Mouse (Mus musculus): ENCODE results near the gene Aff1. TPM values are rescaled to one million over a fixed set of nuclear protein-coding genes. Genes with fewer than 3 reads are reported as not detected.
A peak's percentile ranks its signal among the peaks of the same experiment; 100 is the strongest.

The Aff1 gene
- polyA plus RNA-seq, 1 experiment from 2014 or later, result 6.8 TPM

- no peak for ATAC-seq
- 89% methylated on average over 21 of the region's 21 CpGs for WGBS
Measured at GRCm38 (mm10) chr5:103828304-103828703, 136.1 kb downstream of the Aff1 start.

GRCm38 (mm10) chr5:103828729-103829128 lies 136.6 kb downstream of the Aff1 start:
- H3K4me2 ChIP-seq (replicated peaks; ENCODE audit: low read depth), result no peak overlapping the region
- H3K4me3 ChIP-seq (ENCODE audit: low read depth, low read length), result no peak overlapping the region
- no peak overlapping the region for H3K27ac ChIP-seq (ENCODE audit: low read depth, low read length)
- no peak for ATAC-seq
- no peaks in the 10 kb centered on the region for H3K4me1 ChIP-seq (replicated peaks; ENCODE audit: control insufficient read depth, insufficient read depth, low read length)
- 77% methylated on average over 8 of the region's 8 CpGs for WGBS
- H3K27me3 ChIP-seq (replicated peaks; ENCODE audit: control insufficient read depth, insufficient read depth, low read length), result no peaks in the 10 kb centered on the region
- no peaks in the 10 kb centered on the region for H3K9me3 ChIP-seq (ENCODE audit: control insufficient read depth)
- no peak overlapping the region for H3K9ac ChIP-seq (ENCODE audit: low read depth, low read length)
- peaks cover 55% of the 10 kb centered on the region for H3K36me3 ChIP-seq (ENCODE audit: control insufficient read depth, insufficient read depth)
- no peak for TF ChIP-seq CTCF (IDR thresholded peaks at IDR 0.05; ENCODE audit: low read depth)

More at GRCm38 (mm10) chr5:103828304-103828703, 136.1 kb downstream of the Aff1 start:
- peaks cover 51% of the 10 kb centered on the region for H3K36me3 ChIP-seq (ENCODE audit: control insufficient read depth, insufficient read depth)
- no peak overlapping the region for H3K9ac ChIP-seq (ENCODE audit: low read depth, low read length)
- no peaks in the 10 kb centered on the region for H3K4me1 ChIP-seq (replicated peaks; ENCODE audit: control insufficient read depth, insufficient read depth, low read length)
- H3K27me3 ChIP-seq (replicated peaks; ENCODE audit: control insufficient read depth, insufficient read depth, low read length), result no peaks in the 10 kb centered on the region
- no peak overlapping the region for H3K4me2 ChIP-seq (replicated peaks; ENCODE audit: low read depth)
- TF ChIP-seq CTCF (IDR thresholded peaks at IDR 0.05; ENCODE audit: low read depth), result no peak
- no peak overlapping the region for H3K4me3 ChIP-seq (ENCODE audit: low read depth, low read length)
- H3K9me3 ChIP-seq (ENCODE audit: control insufficient read depth), result no peaks in the 10 kb centered on the region
- no peak overlapping the region for H3K27ac ChIP-seq (ENCODE audit: low read depth, low read length)

- Histone ChIP-seq H3K27me3 (replicated peaks; ENCODE audit: control insufficient read depth, insufficient read depth, low read length) (no peaks in the 10 kb centered on the region), H3K9me3 (ENCODE audit: control insufficient read depth) (no peaks in the 10 kb centered on the region), H3K36me3 (ENCODE audit: control insufficient read depth, insufficient read depth) (peaks cover 59% of the 10 kb centered on the region), H3K9ac (ENCODE audit: low read depth, low read length) (no peak overlapping the region), H3K4me2 (replicated peaks; ENCODE audit: low read depth) (no peak overlapping the region), H3K27ac (ENCODE audit: low read depth, low read length) (no peak overlapping the region), H3K4me1 (replicated peaks; ENCODE audit: control insufficient read depth, insufficient read depth, low read length) (no peaks in the 10 kb centered on the region), H3K4me3 (ENCODE audit: low read depth, low read length) (no peak overlapping the region)
- ATAC-seq, result no peak
- WGBS, result 92% methylated on average over 12 of the region's 12 CpGs
- TF ChIP-seq CTCF (IDR thresholded peaks at IDR 0.05; ENCODE audit: low read depth), result no peak
Measured at GRCm38 (mm10) chr5:103829158-103829557, 137.0 kb downstream of the Aff1 start.

- peaks cover 69% of the 10 kb centered on the region for H3K36me3 ChIP-seq (ENCODE audit: control insufficient read depth, insufficient read depth)
- 0 out of 2 replicates have a peak, but pooled peaks have one; percentile 6 for TF ChIP-seq CTCF (IDR thresholded peaks at IDR 0.05; ENCODE audit: low read depth)
- no peak for ATAC-seq
- no peak overlapping the region for H3K9ac ChIP-seq (ENCODE audit: low read depth, low read length)
- H3K4me2 ChIP-seq (replicated peaks; ENCODE audit: low read depth), result no peak overlapping the region
- H3K4me3 ChIP-seq (ENCODE audit: low read depth, low read length), result no peak overlapping the region
- no peaks in the 10 kb centered on the region for H3K27me3 ChIP-seq (replicated peaks; ENCODE audit: control insufficient read depth, insufficient read depth, low read length)
- WGBS, result 100% methylated on average over 1 of the region's 1 CpGs
- no peaks in the 10 kb centered on the region for H3K9me3 ChIP-seq (ENCODE audit: control insufficient read depth)
- no peak overlapping the region for H3K27ac ChIP-seq (ENCODE audit: low read depth, low read length)
- H3K4me1 ChIP-seq (replicated peaks; ENCODE audit: control insufficient read depth, insufficient read depth, low read length), result no peaks in the 10 kb centered on the region
Measured at GRCm38 (mm10) chr5:103830886-103831285, 138.7 kb downstream of the Aff1 start.

GRCm38 (mm10) chr5:103835471-103836147 lies 143.4 kb downstream of the Aff1 start:
- Histone ChIP-seq H3K27me3 (replicated peaks; ENCODE audit: control insufficient read depth, insufficient read depth, low read length) (no peaks in the 10 kb centered on the region), H3K36me3 (ENCODE audit: control insufficient read depth, insufficient read depth) (peaks cover 38% of the 10 kb centered on the region), H3K4me2 (replicated peaks; ENCODE audit: low read depth) (no peak overlapping the region), H3K9ac (ENCODE audit: low read depth, low read length) (no peak overlapping the region), H3K9me3 (ENCODE audit: control insufficient read depth) (no peaks in the 10 kb centered on the region), H3K27ac (ENCODE audit: low read depth, low read length) (no peak overlapping the region), H3K4me1 (replicated peaks; ENCODE audit: control insufficient read depth, insufficient read depth, low read length) (no peaks in the 10 kb centered on the region), H3K4me3 (ENCODE audit: low read depth, low read length) (no peak overlapping the region)
- TF ChIP-seq CTCF (IDR thresholded peaks at IDR 0.05; ENCODE audit: low read depth), result no peak
- no peak for ATAC-seq
- 84% methylated on average over 15 of the region's 15 CpGs for whole genome bisulfite sequencing

- Histone ChIP-seq H3K9ac (ENCODE audit: low read depth, low read length) (no peak overlapping the region), H3K36me3 (ENCODE audit: control insufficient read depth, insufficient read depth) (peaks cover 41% of the 10 kb centered on the region), H3K4me2 (replicated peaks; ENCODE audit: low read depth) (no peak overlapping the region), H3K4me1 (replicated peaks; ENCODE audit: control insufficient read depth, insufficient read depth, low read length) (no peaks in the 10 kb centered on the region), H3K27me3 (replicated peaks; ENCODE audit: control insufficient read depth, insufficient read depth, low read length) (no peaks in the 10 kb centered on the region), H3K9me3 (ENCODE audit: control insufficient read depth) (no peaks in the 10 kb centered on the region), H3K27ac (ENCODE audit: low read depth, low read length) (no peak overlapping the region), H3K4me3 (ENCODE audit: low read depth, low read length) (no peak overlapping the region)
- no peak for ATAC-seq
- TF ChIP-seq CTCF (IDR thresholded peaks at IDR 0.05; ENCODE audit: low read depth), result no peak
- WGBS, result 77% methylated on average over 10 of the region's 11 CpGs
Measured at GRCm38 (mm10) chr5:103836148-103836784, 144.1 kb downstream of the Aff1 start.

All from intestine, postnatal 0 days (tissue).